Mouse (Mus musculus): ENCODE results near the gene Gm49776. TPM values are rescaled to one million over a fixed set of nuclear protein-coding genes. Genes with fewer than 3 reads are reported as not detected.
A peak's percentile ranks its signal among the peaks of the same experiment; 100 is the strongest.

Gm49776 gene
- total RNA-seq, 2 experiments from 2014 or later = 0.47 TPM; not detected in 1

GRCm38 (mm10) chr16:18235389-18236065 lies 22.6 kb downstream of the Gm49776 start:
- ATAC-seq (replicated peaks; ENCODE audit: low FRiP score, low TSS enrichment, poor library complexity, severe bottlenecking) = peak; percentile 27; the same call in 1 of the 2 replicates

- peak; percentile 5; the same call in 1 of the 2 replicates for ATAC-seq (replicated peaks; ENCODE audit: low FRiP score, low TSS enrichment, poor library complexity, severe bottlenecking)
Observed at GRCm38 (mm10) chr16:18234671-18235388, 23.3 kb downstream of the Gm49776 start, which contains the start of gene Zdhhc8. Gene Zdhhc8, minus strand, starts transcription at chr16:18235136.

- no peak for ATAC-seq (replicated peaks; ENCODE audit: low FRiP score, low TSS enrichment, poor library complexity, severe bottlenecking)
Observed at GRCm38 (mm10) chr16:18233919-18234670, 24.0 kb downstream of the Gm49776 start.

- ATAC-seq (replicated peaks; ENCODE audit: low FRiP score, low TSS enrichment, poor library complexity, severe bottlenecking) = no peak
Observed at GRCm38 (mm10) chr16:18233451-18233850, 24.7 kb downstream of the Gm49776 start.

- no peak for ATAC-seq (replicated peaks; ENCODE audit: low FRiP score, low TSS enrichment, poor library complexity, severe bottlenecking)
Observed at GRCm38 (mm10) chr16:18231451-18231850, 26.7 kb downstream of the Gm49776 start.

- no peak for ATAC-seq (replicated peaks; ENCODE audit: low FRiP score, low TSS enrichment, poor library complexity, severe bottlenecking)
Observed at GRCm38 (mm10) chr16:18231047-18231446, 27.1 kb downstream of the Gm49776 start.

GRCm38 (mm10) chr16:18230617-18231016 lies 27.5 kb downstream of the Gm49776 start:
- no peak for ATAC-seq (replicated peaks; ENCODE audit: low FRiP score, low TSS enrichment, poor library complexity, severe bottlenecking)

GRCm38 (mm10) chr16:18229622-18230021 lies 28.5 kb downstream of the Gm49776 start:
- ATAC-seq (replicated peaks; ENCODE audit: low FRiP score, low TSS enrichment, poor library complexity, severe bottlenecking) = no peak

GRCm38 (mm10) chr16:18228856-18229255 lies 29.3 kb downstream of the Gm49776 start:
- ATAC-seq (replicated peaks; ENCODE audit: low FRiP score, low TSS enrichment, poor library complexity, severe bottlenecking) = no peak

GRCm38 (mm10) chr16:18227897-18228422 lies 30.2 kb downstream of the Gm49776 start:
- ATAC-seq (replicated peaks; ENCODE audit: low FRiP score, low TSS enrichment, poor library complexity, severe bottlenecking) = no peak

- ATAC-seq (replicated peaks; ENCODE audit: low FRiP score, low TSS enrichment, poor library complexity, severe bottlenecking) = no peak
Observed at GRCm38 (mm10) chr16:18227187-18227586, 30.9 kb downstream of the Gm49776 start.

- no peak for ATAC-seq (replicated peaks; ENCODE audit: low FRiP score, low TSS enrichment, poor library complexity, severe bottlenecking)
Observed at GRCm38 (mm10) chr16:18222188-18222587, 35.9 kb downstream of the Gm49776 start.

- ATAC-seq (replicated peaks; ENCODE audit: low FRiP score, low TSS enrichment, poor library complexity, severe bottlenecking) = 0 out of 2 replicates have a peak, but pooled peaks have one; percentile 9
Observed at GRCm38 (mm10) chr16:18221543-18221898, 36.6 kb downstream of the Gm49776 start.

- no peak for ATAC-seq (replicated peaks; ENCODE audit: low FRiP score, low TSS enrichment, poor library complexity, severe bottlenecking)
Observed at GRCm38 (mm10) chr16:18220856-18221542, 37.1 kb downstream of the Gm49776 start.

GRCm38 (mm10) chr16:18220001-18220400 lies 38.1 kb downstream of the Gm49776 start:
- ATAC-seq (replicated peaks; ENCODE audit: low FRiP score, low TSS enrichment, poor library complexity, severe bottlenecking) = no peak

- no peak for ATAC-seq (replicated peaks; ENCODE audit: low FRiP score, low TSS enrichment, poor library complexity, severe bottlenecking)
Observed at GRCm38 (mm10) chr16:18218580-18218996, 39.5 kb downstream of the Gm49776 start.

- ATAC-seq (replicated peaks; ENCODE audit: low FRiP score, low TSS enrichment, poor library complexity, severe bottlenecking) = no peak
Observed at GRCm38 (mm10) chr16:18217579-18217978, 40.5 kb downstream of the Gm49776 start, which contains the start of gene Ccdc188. Gene Ccdc188, plus strand, starts transcription at chr16:18217879.

- ATAC-seq (replicated peaks; ENCODE audit: low FRiP score, low TSS enrichment, poor library complexity, severe bottlenecking) = no peak
Observed at GRCm38 (mm10) chr16:18214858-18215257, 43.3 kb downstream of the Gm49776 start.

GRCm38 (mm10) chr16:18213689-18214088 lies 44.4 kb downstream of the Gm49776 start:
- ATAC-seq (replicated peaks; ENCODE audit: low FRiP score, low TSS enrichment, poor library complexity, severe bottlenecking) = no peak
